In genomic region chr7:120097845-120098244, GRCm38 (mm10) we compare ENCODE assay signal across 9 mouse cellular contexts. TPM values are rescaled to one million over a fixed set of nuclear protein-coding genes. Genes with fewer than 3 reads are reported as not detected.
A peak's percentile ranks its signal among the peaks of the same experiment; 100 is the strongest.
DNase-seq lines count a peak whose midpoint lies in the region; ATAC-seq lines count a peak whose summit lies in the region.
"Had no signal": no experiment of that assay in that cellular context is flagged by ENCODE, and none has a peak within 500 bp of the region (broad histone marks: within the 10 kb centered on the region; RNA-seq: fewer than 3 reads in every experiment).

No protein-coding gene starts in this region.

- no peak overlapping the region for H3K4me2 ChIP-seq in forebrain, embryonic 14.5 days (ENCODE audit: low read length)
- H3K4me2 ChIP-seq in hindbrain, embryonic 11.5 days (replicated peaks; ENCODE audit: low read depth, low read length) = no peak overlapping the region

- no peak overlapping the region for H3K27ac ChIP-seq in forebrain, embryonic 14.5 days (ENCODE audit: low read depth, low read length)
- H3K27ac ChIP-seq in hindbrain, embryonic 11.5 days (ENCODE audit: low read depth, low read length) = no peak overlapping the region

- no peaks in the 10 kb centered on the region for H3K36me3 ChIP-seq in forebrain, embryonic 14.5 days (ENCODE audit: control insufficient read depth, insufficient read depth, low read length)
- H3K36me3 ChIP-seq in hindbrain, embryonic 11.5 days (ENCODE audit: control insufficient read depth, insufficient read depth, low read length) = no peaks in the 10 kb centered on the region
- H3K36me3 ChIP-seq: G1E had no signal

- peaks cover 4% of the 10 kb centered on the region for H3K4me1 ChIP-seq in forebrain, embryonic 14.5 days (ENCODE audit: control insufficient read depth, insufficient read depth, low read length)
- no peaks in the 10 kb centered on the region; the same call in none of the 2 replicates for H3K4me1 ChIP-seq in hindbrain, embryonic 11.5 days (replicated peaks; ENCODE audit: control insufficient read depth, insufficient read depth, low read length)

- H3K27me3 ChIP-seq in forebrain, embryonic 14.5 days (replicated peaks; ENCODE audit: control insufficient read depth, insufficient read depth, low read length) = peaks cover 9% of the 10 kb centered on the region; the same call in 1 of the 2 replicates
- H3K27me3 ChIP-seq in hindbrain, embryonic 11.5 days (ENCODE audit: control insufficient read depth, insufficient read depth, low read length) = no peaks in the 10 kb centered on the region

- ATAC-seq in cerebellum, adult (ENCODE audit: insufficient number of reproducible peaks, low FRiP score, low TSS enrichment) = peak; percentile 52; the same call in 1 of the 2 replicates
- ATAC-seq in forebrain, embryonic 14.5 days = peak; percentile 73; the same call in 1 of the 2 replicates
- 0 out of 2 replicates have a peak, but pooled peaks have one; percentile 38 for ATAC-seq in hindbrain, embryonic 11.5 days (ENCODE audit: low FRiP score)

- H3K9me3 ChIP-seq in forebrain, embryonic 14.5 days (replicated peaks; ENCODE audit: control insufficient read depth, low read length) = no peaks in the 10 kb centered on the region
- H3K9me3 ChIP-seq in hindbrain, embryonic 11.5 days (ENCODE audit: control insufficient read depth, low read length) = no peaks in the 10 kb centered on the region
- H3K9me3 ChIP-seq: G1E had no signal

- no peak overlapping the region for H3K9ac ChIP-seq in forebrain, embryonic 14.5 days (ENCODE audit: low read length)
- H3K9ac ChIP-seq in hindbrain, embryonic 11.5 days (ENCODE audit: low read depth, low read length) = no peak overlapping the region

- WGBS in forebrain, embryonic 14.5 days = 7% methylated on average over 7 of the region's 7 CpGs
- 8% methylated on average over 7 of the region's 7 CpGs for WGBS in hindbrain, embryonic 11.5 days

- DNase-seq in left cerebral cortex, adult 18-20 months (ENCODE audit: low spot score in 2 of 2) = peak; percentile 74 to 80
- no peak for DNase-seq in left cerebral cortex, adult 11 months (ENCODE audit: low spot score)
- DNase-seq in forebrain, embryonic 14.5 days (ENCODE audit: low spot score) = peak; percentile 78
- peak; percentile 82 for DNase-seq in hindbrain, embryonic 11.5 days (ENCODE audit: low spot score)
- DNase-seq in layer of hippocampus, adult 8-10 months (ENCODE audit: low spot score in 2 of 2) = peak; percentile 18 to 69
- peak; percentile 80 for DNase-seq in lung, postnatal 10 days
- peak; percentile 54 to 69 for DNase-seq in right cerebral cortex, postnatal 10 days (ENCODE audit: low spot score in 2 of 2)

- H3K4me3 ChIP-seq in forebrain, embryonic 14.5 days (ENCODE audit: low read depth, low read length) = no peak overlapping the region
- no peak overlapping the region for H3K4me3 ChIP-seq in hindbrain, embryonic 11.5 days (ENCODE audit: low read depth, low read length)

RNA-seq across cellular contexts. Expression of gene Dnah3, which starts 2.8 kb away (rescaled TPM):
- total RNA-seq in left cerebral cortex, adult 18-20 months (2021) = under 1 TPM; 0.12 to 0.19 TPM
- 0.11 TPM in 1 of 2 replicates, not detected in the other for polyA plus RNA-seq in forebrain, embryonic 14.5 days (2014; fragmentation: Nextera tagmentation; extraction: Ambion mirVana)
- 0.34 TPM in 1 of 2 replicates, not detected in the other for polyA plus RNA-seq in hindbrain, embryonic 11.5 days (2014; fragmentation: Nextera tagmentation; extraction: Ambion mirVana)
- under 1 TPM; 0.25 to 0.58 (median 0.38) TPM for total RNA-seq in layer of hippocampus, adult 8-10 months (2022)
- polyA plus RNA-seq: G1E had no signal

RNA-seq across cellular contexts. Expression of gene Tmem159, which starts 4.3 kb away (rescaled TPM):
- 10 to 100 TPM; 12.9 to 14.1 TPM for total RNA-seq in left cerebral cortex, adult 18-20 months (2021)
- 6.8 and 7.1 TPM in 2 replicates for polyA plus RNA-seq in forebrain, embryonic 14.5 days (2014; fragmentation: Nextera tagmentation; extraction: Ambion mirVana)
- 19.1 and 22.2 TPM in 2 replicates for polyA plus RNA-seq in hindbrain, embryonic 11.5 days (2014; fragmentation: Nextera tagmentation; extraction: Ambion mirVana)
- 10 to 100 TPM; 10.3 to 17.6 (median 13.0) TPM for total RNA-seq in layer of hippocampus, adult 8-10 months (2022)
- total RNA-seq: G1E had no signal
- polyA plus RNA-seq: G1E had no signal

RNA-seq across cellular contexts. Expression of gene Zp2, which starts 47.2 kb away (rescaled TPM):
- under 1 TPM in 1 of 2 experiments, not detected in 1; 0.30 TPM for total RNA-seq in left cerebral cortex, adult 18-20 months (2021)
- not detected in 2 replicates for polyA plus RNA-seq in forebrain, embryonic 14.5 days (2014; fragmentation: Nextera tagmentation; extraction: Ambion mirVana)
- polyA plus RNA-seq in hindbrain, embryonic 11.5 days (2014; fragmentation: Nextera tagmentation; extraction: Ambion mirVana) = not detected in 2 replicates
- under 1 TPM in 2 of 4 experiments, not detected in 2; 0.39 to 0.49 TPM for total RNA-seq in layer of hippocampus, adult 8-10 months (2022)
- polyA plus RNA-seq: G1E had no signal
